Mouse (Mus musculus) midbrain, embryonic 16.5 days (tissue): ENCODE data around the gene Cyp2j8. TPM values are rescaled to one million over a fixed set of nuclear protein-coding genes. Genes with fewer than 3 reads are reported as not detected.

ENCODE experiments used
- polyA plus RNA-seq: library from polyadenylated mRNA; unstranded; fragments of >200 nt; fragmentation: Nextera tagmentation; extraction: Ambion mirVana; gene quantifications from 2 replicates; pipeline ENCODE4 v1.2.1, GENCODE M21; 2015

The Cyp2j8 gene
- polyA plus RNA-seq, 1 experiment from 2014 or later: not detected

Other genes starting within 250 kb of the Cyp2j8 start
- gene Cyp2j11, start 158.7 kb downstream of the Cyp2j8 start, polyA plus RNA-seq: not detected in 2 replicates
- 5.1 and 6.0 TPM in 2 replicates for gene Cyp2j6, start 46.3 kb upstream of the Cyp2j8 start, polyA plus RNA-seq
- gene Cyp2j9, start 84.2 kb upstream of the Cyp2j8 start, polyA plus RNA-seq: 5.1 and 9.0 TPM in 2 replicates
- not detected in 2 replicates for gene Cyp2j5, start 156.8 kb upstream of the Cyp2j8 start, polyA plus RNA-seq